Mouse (Mus musculus) forebrain, embryonic 16.5 days (tissue): ENCODE measurements around the gene Bcor. TPM values are rescaled to one million over a fixed set of nuclear protein-coding genes. Genes with fewer than 3 reads are reported as not detected.

Experiments
- ATAC-seq: fragments of 200-750 bp; cut with Nextera tagmentation; 2 replicates; pipeline ENCODE4 v1.8.0; 2017; ENCODE audit warnings: mild to moderate bottlenecking, moderate library complexity
- H3K27ac ChIP-seq: fragments of 300-500 bp; sonication (generic); 2 replicates; pipeline ENCODE4 v1.5.1; 2014; ENCODE audit warnings: low read length, control low read depth
- H3K27me3 ChIP-seq: fragments of 300-500 bp; sonication (generic); replicated peaks from 2 replicates; pipeline ENCODE4 v1.6.1; 2014; ENCODE audit warnings: low read length; ENCODE audit not compliant: control insufficient read depth, insufficient read depth
- H3K36me3 ChIP-seq: fragments of 300-500 bp; sonication (generic); 2 replicates; pipeline ENCODE4 v1.6.1; 2014; ENCODE audit not compliant: control insufficient read depth, insufficient read depth
- H3K4me1 ChIP-seq: fragments of 300-500 bp; sonication (generic); replicated peaks from 2 replicates; pipeline ENCODE4 v1.6.1; 2014; ENCODE audit warnings: low read length; ENCODE audit not compliant: control insufficient read depth, insufficient read depth
- H3K4me2 ChIP-seq: fragments of 300-500 bp; sonication (generic); 2 replicates; pipeline ENCODE4 v1.6.1; 2014; ENCODE audit warnings: mild to moderate bottlenecking, low read length, control low read depth
- H3K4me3 ChIP-seq: fragments of 300-500 bp; sonication (generic); replicated peaks from 2 replicates; pipeline ENCODE4 v1.5.1; 2014; ENCODE audit warnings: mild to moderate bottlenecking, low read length, control low read depth
- H3K9ac ChIP-seq: fragments of 300-500 bp; sonication (generic); replicated peaks from 2 replicates; pipeline ENCODE4 v1.6.1; 2014; ENCODE audit warnings: low read depth, low read length, control low read depth
- H3K9me3 ChIP-seq: fragments of 300-500 bp; sonication (generic); 2 replicates; pipeline ENCODE4 v1.6.1; 2016; ENCODE audit warnings: low read length; ENCODE audit not compliant: control insufficient read depth
- WGBS: fragments of 180-500 bp; shearing (Covaris S2); extraction: QIAGEN DNeasy Blood & Tissue Kit; methylation state at CpG from one replicate; pipeline ENCODE4 v1.1.7; 2014; 5-methylcytosine and 5-hydroxymethylcytosine counted together
- polyA plus RNA-seq: library from polyadenylated mRNA; unstranded; fragments of >200 nt; fragmentation: Nextera tagmentation; extraction: Ambion mirVana; gene quantifications from 2 replicates; pipeline ENCODE4 v1.2.1, GENCODE M21; 2015

The Bcor gene
- polyA plus RNA-seq, 1 experiment from 2014 or later = 18.1 TPM

- 5% methylated on average over 22 of the region's 25 CpGs for WGBS
- H3K9me3 ChIP-seq = no peaks in the 10 kb centered on the region
- no peak overlapping the region for H3K27ac ChIP-seq
- peaks cover 36% of the 10 kb centered on the region for H3K27me3 ChIP-seq
- H3K4me1 ChIP-seq = peaks cover 31% of the 10 kb centered on the region
- peak overlapping the region; percentile 47 for H3K4me3 ChIP-seq
- ATAC-seq = 0 out of 2 replicates have a peak, but pooled peaks have one; percentile 2
- peak overlapping the region; percentile 68 for H3K9ac ChIP-seq
- H3K4me2 ChIP-seq = peak overlapping the region; percentile 78
- no peaks in the 10 kb centered on the region for H3K36me3 ChIP-seq
Observed at GRCm38 (mm10) chrX:12137121-12137521, 23.0 kb downstream of the Bcor start.

DNA sequence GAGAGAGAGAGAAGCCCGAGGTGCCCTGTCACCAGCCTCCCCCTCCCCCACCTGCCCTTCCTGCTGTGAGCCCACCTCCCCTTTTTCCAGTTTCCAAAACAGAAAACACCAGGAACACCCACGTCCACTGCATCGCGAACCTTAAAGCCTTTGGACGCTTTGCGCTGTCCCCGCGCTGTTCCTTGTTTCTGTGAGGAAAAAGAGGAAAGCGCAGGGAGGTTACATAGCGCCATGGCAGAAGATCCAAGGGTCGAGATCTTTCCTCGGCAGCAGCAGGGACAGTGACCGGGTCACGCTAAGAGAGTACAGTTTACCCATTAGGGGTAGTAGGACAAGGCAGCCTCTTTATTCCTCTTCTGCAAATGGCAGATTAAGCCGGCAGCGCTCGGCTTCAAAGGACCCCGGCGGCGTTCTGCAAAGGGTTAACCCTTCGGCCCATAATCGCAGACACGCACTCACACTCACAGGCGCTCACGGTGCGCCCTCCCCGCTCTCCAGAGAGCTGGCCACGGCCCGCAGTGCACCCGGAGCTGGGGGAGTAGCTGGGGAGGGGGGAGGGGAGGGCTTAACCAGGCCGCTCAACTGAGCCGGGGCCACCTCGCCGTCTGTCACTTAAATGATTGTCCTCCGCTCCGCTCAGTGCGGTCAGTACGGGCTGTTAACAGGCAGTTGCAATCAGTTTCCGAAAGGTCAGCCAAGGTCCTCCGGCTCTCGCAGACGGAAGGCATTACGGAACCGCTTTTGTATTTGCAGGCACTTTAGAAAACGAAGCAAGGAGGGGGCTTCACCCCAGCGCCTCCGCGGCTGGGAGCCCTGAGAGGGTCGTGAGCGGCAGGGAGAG, 23.7 kb downstream of the Bcor start:
- Histone ChIP-seq H3K9ac (peak overlapping the region; percentile 68), H3K9me3 (no peaks in the 10 kb centered on the region), H3K27me3 (peaks cover 34% of the 10 kb centered on the region), H3K4me2 (peak overlapping the region; percentile 78), H3K4me3 (peak overlapping the region; percentile 47), H3K4me1 (peaks cover 31% of the 10 kb centered on the region), H3K27ac (peak overlapping the region; percentile 68), H3K36me3 (no peaks in the 10 kb centered on the region)
- WGBS = under 1% methylated on average over 43 of the region's 50 CpGs
- peak; percentile 7; the same call in 1 of the 2 replicates for ATAC-seq

GRCm38 (mm10) chrX:12135121-12136111, 24.7 kb downstream of the Bcor start:
- WGBS = under 1% methylated on average over 55 of the region's 75 CpGs
- no peaks in the 10 kb centered on the region for H3K9me3 ChIP-seq
- H3K36me3 ChIP-seq = no peaks in the 10 kb centered on the region
- H3K4me3 ChIP-seq = peak overlapping the region; percentile 47
- peak; percentile 71 for ATAC-seq
- H3K27me3 ChIP-seq = peaks cover 37% of the 10 kb centered on the region
- H3K4me1 ChIP-seq = peaks cover 29% of the 10 kb centered on the region
- peak overlapping the region; percentile 78 for H3K4me2 ChIP-seq
- peak overlapping the region; percentile 62 for H3K9ac ChIP-seq
- peak overlapping the region; percentile 78 for H3K27ac ChIP-seq

GRCm38 (mm10) chrX:12134541-12134940, 25.6 kb downstream of the Bcor start:
- H3K36me3 ChIP-seq = no peaks in the 10 kb centered on the region
- H3K9ac ChIP-seq = peak overlapping the region; percentile 62; the same call in 1 of the 2 replicates
- peaks cover 39% of the 10 kb centered on the region for H3K27me3 ChIP-seq
- H3K9me3 ChIP-seq = no peaks in the 10 kb centered on the region
- H3K4me1 ChIP-seq = peaks cover 23% of the 10 kb centered on the region
- H3K27ac ChIP-seq = no peak overlapping the region
- peak overlapping the region; percentile 47 for H3K4me3 ChIP-seq
- no peak for ATAC-seq
- 9% methylated on average over 19 of the region's 19 CpGs for WGBS
- peak overlapping the region; percentile 78 for H3K4me2 ChIP-seq

- peak overlapping the region; percentile 30 for H3K4me3 ChIP-seq
- peaks cover 26% of the 10 kb centered on the region for H3K4me1 ChIP-seq
- no peak overlapping the region for H3K27ac ChIP-seq
- 8% methylated on average over 18 of the region's 21 CpGs for WGBS
- no peaks in the 10 kb centered on the region for H3K36me3 ChIP-seq
- ATAC-seq = no peak
- peaks cover 40% of the 10 kb centered on the region for H3K27me3 ChIP-seq
- H3K9ac ChIP-seq = peak overlapping the region; percentile 49; the same call in 1 of the 2 replicates
- H3K4me2 ChIP-seq = peak overlapping the region; percentile 78
- no peaks in the 10 kb centered on the region for H3K9me3 ChIP-seq
Observed at GRCm38 (mm10) chrX:12133836-12134431, 26.2 kb downstream of the Bcor start.

DNA sequence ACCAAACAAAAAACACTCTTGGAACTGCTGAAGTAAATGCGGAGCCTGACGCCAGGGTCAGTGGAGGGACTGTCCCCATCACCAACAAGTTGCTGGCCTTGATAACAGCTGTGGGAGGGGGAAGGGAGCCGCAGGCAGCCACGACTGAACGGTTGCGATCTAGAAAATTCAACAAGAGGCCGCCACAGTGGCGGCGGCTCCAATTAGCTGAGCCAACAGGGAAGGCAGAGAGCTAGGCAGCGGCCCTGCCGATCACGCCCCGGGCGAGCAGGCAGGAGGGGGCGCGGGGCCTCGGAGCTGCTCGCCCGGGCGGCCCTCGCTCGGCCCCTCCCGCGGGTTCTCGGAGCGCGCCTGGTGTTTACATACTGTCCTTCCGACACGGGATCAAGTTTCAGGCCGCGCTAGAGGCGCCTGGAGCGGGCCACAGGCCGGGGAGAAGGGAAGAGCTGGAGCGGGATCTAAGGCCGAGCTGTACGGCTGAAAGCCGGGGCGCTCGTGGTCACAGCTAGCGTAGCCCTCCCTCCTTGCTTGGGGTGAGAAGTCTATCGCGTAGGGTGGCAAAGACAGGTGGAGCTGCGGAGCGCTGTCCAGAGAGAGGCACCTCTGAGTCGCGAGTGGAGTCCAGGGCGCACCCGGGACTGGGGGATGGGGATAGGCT, 26.8 kb downstream of the Bcor start:
- Histone ChIP-seq H3K27ac (no peak overlapping the region), H3K27me3 (peaks cover 43% of the 10 kb centered on the region), H3K4me1 (peaks cover 30% of the 10 kb centered on the region), H3K9me3 (no peaks in the 10 kb centered on the region), H3K36me3 (no peaks in the 10 kb centered on the region), H3K9ac (peak overlapping the region; percentile 49), H3K4me2 (peak overlapping the region; percentile 78), H3K4me3 (peak overlapping the region; percentile 30)
- 5% methylated on average over 48 of the region's 49 CpGs for WGBS
- no peak; the same call in 1 of the 2 replicates for ATAC-seq

- no peak for ATAC-seq
- Histone ChIP-seq H3K4me2 (no peak overlapping the region; the same call in 1 of the 2 replicates), H3K4me3 (no peak overlapping the region), H3K27ac (no peak overlapping the region), H3K4me1 (peaks cover 30% of the 10 kb centered on the region), H3K9me3 (no peaks in the 10 kb centered on the region), H3K36me3 (no peaks in the 10 kb centered on the region), H3K9ac (no peak overlapping the region), H3K27me3 (peaks cover 36% of the 10 kb centered on the region)
- 38% methylated on average over 8 of the region's 8 CpGs for WGBS
Observed at GRCm38 (mm10) chrX:12132541-12133177, 27.5 kb downstream of the Bcor start.
